Mouse (Mus musculus) intestine, postnatal 0 days (tissue): Measurements from ENCODE around the gene Degs2. TPM values are rescaled to one million over a fixed set of nuclear protein-coding genes. Genes with fewer than 3 reads are reported as not detected.
A peak's percentile ranks its signal among the peaks of the same experiment; 100 is the strongest.

Experiments used
- ATAC-seq: fragments of 200-750 bp; cut with Nextera tagmentation; 2 replicates; pipeline ENCODE4 v1.8.0; 2017; ENCODE audit warnings: mild to moderate bottlenecking, moderate TSS enrichment, moderate library complexity
- H3K27ac ChIP-seq: fragments of 300-500 bp; sonication (generic); 2 replicates; pipeline ENCODE4 v1.5.1; 2014; ENCODE audit warnings: mild to moderate bottlenecking, low read depth, low read length, moderate library complexity
- H3K27me3 ChIP-seq: fragments of 300-500 bp; sonication (generic); replicated peaks from 2 replicates; pipeline ENCODE4 v1.6.1; 2014; ENCODE audit warnings: low read length, mixed read lengths; ENCODE audit not compliant: control insufficient read depth, insufficient read depth
- H3K36me3 ChIP-seq: fragments of 300-500 bp; sonication (generic); 2 replicates; pipeline ENCODE4 v1.6.1; 2014; ENCODE audit warnings: mild to moderate bottlenecking, moderate library complexity; ENCODE audit not compliant: control insufficient read depth, insufficient read depth
- H3K4me1 ChIP-seq: fragments of 300-500 bp; sonication (generic); replicated peaks from 2 replicates; pipeline ENCODE4 v1.6.1; 2014; ENCODE audit warnings: antibody characterized with exemption, low read length, mixed read lengths; ENCODE audit not compliant: control insufficient read depth, insufficient read depth
- H3K4me2 ChIP-seq: fragments of 300-500 bp; sonication (generic); replicated peaks from 2 replicates; pipeline ENCODE4 v1.6.1; 2014; ENCODE audit warnings: low read depth, mild to moderate bottlenecking, moderate library complexity
- H3K4me3 ChIP-seq: fragments of 300-500 bp; sonication (generic); 2 replicates; pipeline ENCODE4 v1.5.1; 2014; ENCODE audit warnings: low read depth, low read length
- H3K9ac ChIP-seq: fragments of 300-500 bp; sonication (generic); 2 replicates; pipeline ENCODE4 v1.6.1; 2014; ENCODE audit warnings: mild to moderate bottlenecking, low read depth, low read length
- H3K9me3 ChIP-seq: fragments of 300-500 bp; sonication (generic); 2 replicates; pipeline ENCODE4 v1.6.1; 2016; ENCODE audit warnings: mixed run types; ENCODE audit not compliant: control insufficient read depth
- CTCF ChIP-seq: sonication (generic); IDR thresholded peaks from 2 replicates; pipeline ENCODE4 v1.5.1; 2016; ENCODE audit warnings: low read depth, mild to moderate bottlenecking, control low read depth, antibody characterized with exemption, moderate library complexity
- WGBS: fragments of 180-500 bp; shearing (Covaris S2); extraction: QIAGEN DNeasy Blood & Tissue Kit; methylation state at CpG from one replicate; pipeline ENCODE4 v1.1.7; 2014; 5-methylcytosine and 5-hydroxymethylcytosine counted together
- polyA plus RNA-seq: library from polyadenylated mRNA; unstranded; fragments of >200 nt; fragmentation: Nextera tagmentation; extraction: Ambion mirVana; gene quantifications from 2 replicates; pipeline ENCODE4 v1.2.1, GENCODE M21; 2015

Degs2 gene
- polyA plus RNA-seq, 1 experiment from 2014 or later: 273 TPM

- peak; percentile 55 for ATAC-seq
- peak overlapping the region; percentile 92 for H3K27ac ChIP-seq
- 35% methylated on average over 1 of the region's 1 CpGs for WGBS
These were observed 7.9 kb downstream of the Degs2 start for GRCm38 (mm10) chr12:108694223-108694622.

GRCm38 (mm10) chr12:108693592-108693991, 8.5 kb downstream of the Degs2 start:
- Histone ChIP-seq H3K36me3 (peaks cover 17% of the 10 kb centered on the region), H3K4me3 (no peak overlapping the region), H3K27me3 (no peaks in the 10 kb centered on the region), H3K27ac (peak overlapping the region; percentile 73), H3K4me1 (peaks cover 22% of the 10 kb centered on the region), H3K9ac (no peak overlapping the region), H3K9me3 (no peaks in the 10 kb centered on the region), H3K4me2 (no peak overlapping the region)
- WGBS: 33% methylated on average over 2 of the region's 2 CpGs
- ATAC-seq: no peak
- no peak for TF ChIP-seq CTCF

More at GRCm38 (mm10) chr12:108694223-108694622, 7.9 kb downstream of the Degs2 start:
- Histone ChIP-seq H3K4me3 (no peak overlapping the region), H3K9me3 (no peaks in the 10 kb centered on the region), H3K4me2 (peak overlapping the region; percentile 51), H3K9ac (no peak overlapping the region), H3K4me1 (peaks cover 22% of the 10 kb centered on the region), H3K27me3 (no peaks in the 10 kb centered on the region), H3K36me3 (peaks cover 15% of the 10 kb centered on the region; the same call in 1 of the 2 replicates)
- no peak for TF ChIP-seq CTCF

GRCm38 (mm10) chr12:108690529-108690928, 11.6 kb downstream of the Degs2 start:
- H3K9ac ChIP-seq: no peak overlapping the region
- no peaks in the 10 kb centered on the region for H3K27me3 ChIP-seq
- H3K4me2 ChIP-seq: no peak overlapping the region
- ATAC-seq: peak; percentile 11
- H3K36me3 ChIP-seq: peaks cover 38% of the 10 kb centered on the region
- 33% methylated on average over 9 of the region's 9 CpGs for WGBS
- peak overlapping the region; percentile 90 for H3K27ac ChIP-seq
- H3K4me3 ChIP-seq: no peak overlapping the region
- H3K9me3 ChIP-seq: no peaks in the 10 kb centered on the region
- TF ChIP-seq CTCF: no peak
- peaks cover 16% of the 10 kb centered on the region for H3K4me1 ChIP-seq

GRCm38 (mm10) chr12:108689167-108689566, 12.9 kb downstream of the Degs2 start:
- H3K27ac ChIP-seq: peak overlapping the region; percentile 90
- H3K27me3 ChIP-seq: no peaks in the 10 kb centered on the region
- no peak overlapping the region; the same call in 1 of the 2 replicates for H3K4me2 ChIP-seq
- ATAC-seq: peak; percentile 94
- H3K4me1 ChIP-seq: peaks cover 12% of the 10 kb centered on the region
- no peak overlapping the region for H3K9ac ChIP-seq
- H3K9me3 ChIP-seq: no peaks in the 10 kb centered on the region
- 41% methylated on average over 9 of the region's 9 CpGs for WGBS
- TF ChIP-seq CTCF: peak; percentile 86
- no peak overlapping the region for H3K4me3 ChIP-seq
- H3K36me3 ChIP-seq: peaks cover 47% of the 10 kb centered on the region

- Histone ChIP-seq H3K9ac (no peak overlapping the region), H3K36me3 (peaks cover 59% of the 10 kb centered on the region), H3K4me2 (no peak overlapping the region), H3K27me3 (no peaks in the 10 kb centered on the region), H3K4me3 (no peak overlapping the region), H3K4me1 (peaks cover 12% of the 10 kb centered on the region), H3K27ac (peak overlapping the region; percentile 42), H3K9me3 (no peaks in the 10 kb centered on the region)
- 35% methylated on average over 6 of the region's 6 CpGs for WGBS
- ATAC-seq: no peak
- TF ChIP-seq CTCF: peak; percentile 68
These were observed 15.2 kb downstream of the Degs2 start for GRCm38 (mm10) chr12:108686926-108687325.

- TF ChIP-seq CTCF: no peak
- WGBS: 58% methylated on average over 6 of the region's 6 CpGs
- H3K27ac ChIP-seq: peak overlapping the region; percentile 42
These were observed 15.7 kb downstream of the Degs2 start for GRCm38 (mm10) chr12:108686463-108686862.

More at GRCm38 (mm10) chr12:108686463-108686862, 15.7 kb downstream of the Degs2 start:
- Histone ChIP-seq H3K9ac (no peak overlapping the region), H3K4me2 (no peak overlapping the region), H3K4me3 (no peak overlapping the region), H3K27me3 (no peaks in the 10 kb centered on the region), H3K36me3 (peaks cover 61% of the 10 kb centered on the region), H3K4me1 (peaks cover 12% of the 10 kb centered on the region), H3K9me3 (no peaks in the 10 kb centered on the region)
- ATAC-seq: no peak
